Mouse (Mus musculus) liver, adult 2 months (tissue): ENCODE results near the gene Dnajc4.

Experiments used
- CTCF ChIP-seq: fragments of 200-500 bp; IDR thresholded peaks from 2 replicates; pipeline ENCODE4 v1.5.1; 2011; ENCODE audit warnings: low read depth, low read length, control low read depth
- POLR2A ChIP-seq: fragments of 200-500 bp; IDR thresholded peaks from 2 replicates; pipeline ENCODE4 v1.6.1; 2011; ENCODE audit warnings: low read length, control low read depth; ENCODE audit not compliant: insufficient read depth; ENCODE audit errors: extremely low read depth

GRCm38 (mm10) chr19:7020224-7020641 lies 27.9 kb upstream of the Dnajc4 start:
- TF ChIP-seq POLR2A (no peak), CTCF (peak; percentile 69)
